ENCODE assay signal across 8 mouse cellular contexts in genomic region chr7:83891433-83892332, GRCm38 (mm10). TPM values are rescaled to one million over a fixed set of nuclear protein-coding genes. Genes with fewer than 3 reads are reported as not detected.
DNase-seq lines count a peak whose midpoint lies in the region; ATAC-seq lines count a peak whose summit lies in the region.

No protein-coding gene starts in this region.

- H3K27me3 ChIP-seq in hindbrain, embryonic 15.5 days: no peaks in the 10 kb centered on the region

- peak overlapping the region; percentile 85 for H3K4me3 ChIP-seq in hindbrain, embryonic 15.5 days

- H3K4me1 ChIP-seq in hindbrain, embryonic 15.5 days (replicated peaks): peaks cover 23% of the 10 kb centered on the region

- peaks cover 5% of the 10 kb centered on the region; the same call in 1 of the 2 replicates for H3K36me3 ChIP-seq in hindbrain, embryonic 15.5 days

- peak overlapping the region; percentile 84 for H3K4me2 ChIP-seq in hindbrain, embryonic 15.5 days

- H3K9ac ChIP-seq in hindbrain, embryonic 15.5 days: peak overlapping the region; percentile 79

- H3K9me3 ChIP-seq in hindbrain, embryonic 15.5 days: no peaks in the 10 kb centered on the region

- DNase-seq in T-cell, adult 2 months (ENCODE audit: low spot score): peak; percentile 98
- peak; percentile 92 for DNase-seq in cerebellum, postnatal 36 days
- peak; percentile 97 to 98 for DNase-seq in frontal cortex, postnatal 36 days (ENCODE audit: low spot score in 2 of 2)
- peak; percentile 98 for DNase-seq in left cerebral cortex, adult 11 months (ENCODE audit: low spot score)
- DNase-seq in lung, postnatal 4 days: peak; percentile 100
- DNase-seq in retina, postnatal 7 days (ENCODE audit: low read depth, low spot score): peak; percentile 98
- peak; percentile 95 for DNase-seq in urinary bladder, adult 2 months (ENCODE audit: low spot score)

- ATAC-seq in hindbrain, embryonic 15.5 days (ENCODE audit: low FRiP score, low read depth): peak; percentile 98

- WGBS in hindbrain, embryonic 15.5 days: 3% methylated on average over 43 of the region's 44 CpGs

- H3K27ac ChIP-seq in hindbrain, embryonic 15.5 days (replicated peaks): peak overlapping the region; percentile 90

RNA-seq across cellular contexts. Expression of gene Mesd, which starts 7.4 kb away (rescaled TPM):
- polyA plus RNA-seq in hindbrain, embryonic 15.5 days (2015; fragmentation: Nextera tagmentation; extraction: Ambion mirVana): 67.1 and 79.1 TPM in 2 replicates
- 32.8 and 52.2 TPM in 2 replicates for polyA plus RNA-seq in urinary bladder, adult 2 months (2012; rRNA removed)

RNA-seq across cellular contexts. Expression of gene Tlnrd1, which starts 7.6 kb away (rescaled TPM):
- polyA plus RNA-seq in hindbrain, embryonic 15.5 days (2015; fragmentation: Nextera tagmentation; extraction: Ambion mirVana): 11.1 and 11.5 TPM in 2 replicates
- polyA plus RNA-seq in urinary bladder, adult 2 months (2012; rRNA removed): 9.9 and 11.6 TPM in 2 replicates

Comparison
In these comparisons a context has a peak if more than half of its experiments do, and no peak if none do; other contexts are left out.
1. Peak in every context shown above with its lines: DNase-seq, ATAC-seq, H3K4me3 ChIP-seq and H3K27ac ChIP-seq.